Mouse (Mus musculus): ENCODE data around the gene Cnnm2. TPM values are rescaled to one million over a fixed set of nuclear protein-coding genes. Genes with fewer than 3 reads are reported as not detected.

The Cnnm2 gene
- polyA plus RNA-seq, 1 experiment from 2014 or later, result 3.8 TPM

GRCm38 (mm10) chr19:46827654-46828165 lies 66.3 kb downstream of the Cnnm2 start:
- Histone ChIP-seq H3K27me3 (replicated peaks; ENCODE audit: control insufficient read depth, insufficient read depth, low read length) (no peaks in the 10 kb centered on the region), H3K9me3 (ENCODE audit: control insufficient read depth, low read length) (no peaks in the 10 kb centered on the region), H3K4me1 (replicated peaks; ENCODE audit: control insufficient read depth, insufficient read depth, low read length) (no peaks in the 10 kb centered on the region), H3K9ac (replicated peaks; ENCODE audit: low read depth, low read length) (no peak overlapping the region), H3K27ac (ENCODE audit: low read length) (no peak overlapping the region), H3K4me3 (replicated peaks; ENCODE audit: low read length) (no peak overlapping the region), H3K36me3 (ENCODE audit: control insufficient read depth, insufficient read depth) (no peaks in the 10 kb centered on the region), H3K4me2 (ENCODE audit: low read length) (no peak overlapping the region)
- ATAC-seq, result no peak
- WGBS, result 83% methylated on average over 5 of the region's 5 CpGs

- no peaks in the 10 kb centered on the region for H3K9me3 ChIP-seq (ENCODE audit: control insufficient read depth, low read length)
- WGBS, result 70% methylated on average over 3 of the region's 3 CpGs
- H3K27me3 ChIP-seq (replicated peaks; ENCODE audit: control insufficient read depth, insufficient read depth, low read length), result no peaks in the 10 kb centered on the region
- H3K4me1 ChIP-seq (replicated peaks; ENCODE audit: control insufficient read depth, insufficient read depth, low read length), result no peaks in the 10 kb centered on the region
- H3K27ac ChIP-seq (ENCODE audit: low read length), result no peak overlapping the region
- no peak overlapping the region for H3K4me2 ChIP-seq (ENCODE audit: low read length)
- H3K9ac ChIP-seq (replicated peaks; ENCODE audit: low read depth, low read length), result no peak overlapping the region
- H3K36me3 ChIP-seq (ENCODE audit: control insufficient read depth, insufficient read depth), result no peaks in the 10 kb centered on the region
- no peak for ATAC-seq
- H3K4me3 ChIP-seq (replicated peaks; ENCODE audit: low read length), result no peak overlapping the region
These were observed 67.6 kb downstream of the Cnnm2 start for GRCm38 (mm10) chr19:46828961-46829360.

GRCm38 (mm10) chr19:46831381-46831780 lies 70.0 kb downstream of the Cnnm2 start:
- H3K9me3 ChIP-seq (ENCODE audit: control insufficient read depth, low read length), result no peaks in the 10 kb centered on the region
- H3K4me2 ChIP-seq (ENCODE audit: low read length), result no peak overlapping the region
- no peaks in the 10 kb centered on the region for H3K27me3 ChIP-seq (replicated peaks; ENCODE audit: control insufficient read depth, insufficient read depth, low read length)
- no peaks in the 10 kb centered on the region for H3K36me3 ChIP-seq (ENCODE audit: control insufficient read depth, insufficient read depth)
- no peak overlapping the region for H3K9ac ChIP-seq (replicated peaks; ENCODE audit: low read depth, low read length)
- no peak for ATAC-seq
- WGBS, result 76% methylated on average over 9 of the region's 9 CpGs
- no peak overlapping the region for H3K27ac ChIP-seq (ENCODE audit: low read length)
- H3K4me3 ChIP-seq (replicated peaks; ENCODE audit: low read length), result no peak overlapping the region
- no peaks in the 10 kb centered on the region for H3K4me1 ChIP-seq (replicated peaks; ENCODE audit: control insufficient read depth, insufficient read depth, low read length)

- 92% methylated on average over 5 of the region's 5 CpGs for WGBS
- Histone ChIP-seq H3K27ac (ENCODE audit: low read length) (no peak overlapping the region), H3K36me3 (ENCODE audit: control insufficient read depth, insufficient read depth) (no peaks in the 10 kb centered on the region), H3K9me3 (ENCODE audit: control insufficient read depth, low read length) (no peaks in the 10 kb centered on the region), H3K4me2 (ENCODE audit: low read length) (no peak overlapping the region), H3K4me1 (replicated peaks; ENCODE audit: control insufficient read depth, insufficient read depth, low read length) (no peaks in the 10 kb centered on the region), H3K27me3 (replicated peaks; ENCODE audit: control insufficient read depth, insufficient read depth, low read length) (no peaks in the 10 kb centered on the region), H3K9ac (replicated peaks; ENCODE audit: low read depth, low read length) (no peak overlapping the region), H3K4me3 (replicated peaks; ENCODE audit: low read length) (no peak overlapping the region)
- no peak for ATAC-seq
These were observed 72.9 kb downstream of the Cnnm2 start for GRCm38 (mm10) chr19:46834301-46834700.

- ATAC-seq, result no peak
- Histone ChIP-seq H3K36me3 (ENCODE audit: control insufficient read depth, insufficient read depth) (no peaks in the 10 kb centered on the region), H3K4me2 (ENCODE audit: low read length) (no peak overlapping the region), H3K9ac (replicated peaks; ENCODE audit: low read depth, low read length) (no peak overlapping the region), H3K4me3 (replicated peaks; ENCODE audit: low read length) (no peak overlapping the region), H3K27me3 (replicated peaks; ENCODE audit: control insufficient read depth, insufficient read depth, low read length) (no peaks in the 10 kb centered on the region), H3K27ac (ENCODE audit: low read length) (no peak overlapping the region), H3K9me3 (ENCODE audit: control insufficient read depth, low read length) (no peaks in the 10 kb centered on the region), H3K4me1 (replicated peaks; ENCODE audit: control insufficient read depth, insufficient read depth, low read length) (no peaks in the 10 kb centered on the region)
- WGBS, result 82% methylated on average over 4 of the region's 4 CpGs
These were observed 73.9 kb downstream of the Cnnm2 start for GRCm38 (mm10) chr19:46835339-46835738.

- Histone ChIP-seq H3K9ac (replicated peaks; ENCODE audit: low read depth, low read length) (no peak overlapping the region), H3K4me3 (replicated peaks; ENCODE audit: low read length) (no peak overlapping the region), H3K4me1 (replicated peaks; ENCODE audit: control insufficient read depth, insufficient read depth, low read length) (no peaks in the 10 kb centered on the region), H3K36me3 (ENCODE audit: control insufficient read depth, insufficient read depth) (no peaks in the 10 kb centered on the region), H3K4me2 (ENCODE audit: low read length) (no peak overlapping the region), H3K27me3 (replicated peaks; ENCODE audit: control insufficient read depth, insufficient read depth, low read length) (no peaks in the 10 kb centered on the region), H3K27ac (ENCODE audit: low read length) (no peak overlapping the region), H3K9me3 (ENCODE audit: control insufficient read depth, low read length) (no peaks in the 10 kb centered on the region)
- no peak for ATAC-seq
- WGBS, result 79% methylated on average over 3 of the region's 3 CpGs
These were observed 74.7 kb downstream of the Cnnm2 start for GRCm38 (mm10) chr19:46836085-46836484.

GRCm38 (mm10) chr19:46837290-46838079 lies 76.1 kb downstream of the Cnnm2 start:
- Histone ChIP-seq H3K27me3 (replicated peaks; ENCODE audit: control insufficient read depth, insufficient read depth, low read length) (no peaks in the 10 kb centered on the region), H3K4me3 (replicated peaks; ENCODE audit: low read length) (no peak overlapping the region), H3K36me3 (ENCODE audit: control insufficient read depth, insufficient read depth) (no peaks in the 10 kb centered on the region), H3K27ac (ENCODE audit: low read length) (no peak overlapping the region), H3K4me2 (ENCODE audit: low read length) (no peak overlapping the region), H3K4me1 (replicated peaks; ENCODE audit: control insufficient read depth, insufficient read depth, low read length) (no peaks in the 10 kb centered on the region), H3K9ac (replicated peaks; ENCODE audit: low read depth, low read length) (no peak overlapping the region), H3K9me3 (ENCODE audit: control insufficient read depth, low read length) (no peaks in the 10 kb centered on the region)
- no peak for ATAC-seq
- 93% methylated on average over 11 of the region's 11 CpGs for WGBS

- Histone ChIP-seq H3K27ac (ENCODE audit: low read length) (no peak overlapping the region), H3K27me3 (replicated peaks; ENCODE audit: control insufficient read depth, insufficient read depth, low read length) (no peaks in the 10 kb centered on the region), H3K9ac (replicated peaks; ENCODE audit: low read depth, low read length) (no peak overlapping the region), H3K36me3 (ENCODE audit: control insufficient read depth, insufficient read depth) (no peaks in the 10 kb centered on the region), H3K4me2 (ENCODE audit: low read length) (no peak overlapping the region), H3K4me1 (replicated peaks; ENCODE audit: control insufficient read depth, insufficient read depth, low read length) (no peaks in the 10 kb centered on the region), H3K4me3 (replicated peaks; ENCODE audit: low read length) (no peak overlapping the region), H3K9me3 (ENCODE audit: control insufficient read depth, low read length) (no peaks in the 10 kb centered on the region)
- ATAC-seq, result no peak
- WGBS, result 87% methylated on average over 4 of the region's 4 CpGs
These were observed 79.6 kb downstream of the Cnnm2 start for GRCm38 (mm10) chr19:46841016-46841415.

- no peak overlapping the region for H3K4me3 ChIP-seq (replicated peaks; ENCODE audit: low read length)
- no peak overlapping the region for H3K9ac ChIP-seq (replicated peaks; ENCODE audit: low read depth, low read length)
- no peak overlapping the region for H3K4me2 ChIP-seq (ENCODE audit: low read length)
- no peak overlapping the region for H3K27ac ChIP-seq (ENCODE audit: low read length)
- no peak for ATAC-seq
- WGBS, result 86% methylated on average over 2 of the region's 2 CpGs
- H3K4me1 ChIP-seq (replicated peaks; ENCODE audit: control insufficient read depth, insufficient read depth, low read length), result no peaks in the 10 kb centered on the region
- no peaks in the 10 kb centered on the region for H3K9me3 ChIP-seq (ENCODE audit: control insufficient read depth, low read length)
- H3K27me3 ChIP-seq (replicated peaks; ENCODE audit: control insufficient read depth, insufficient read depth, low read length), result no peaks in the 10 kb centered on the region
- no peaks in the 10 kb centered on the region for H3K36me3 ChIP-seq (ENCODE audit: control insufficient read depth, insufficient read depth)
These were observed 81.6 kb downstream of the Cnnm2 start for GRCm38 (mm10) chr19:46843030-46843429.
